Mouse (Mus musculus) forebrain, embryonic 13.5 days (tissue): ENCODE results near the gene Casq2. TPM values are rescaled to one million over a fixed set of nuclear protein-coding genes. Genes with fewer than 3 reads are reported as not detected.

Experiments used
- ATAC-seq: fragments of 200-750 bp; cut with Nextera tagmentation; 2 replicates; pipeline ENCODE4 v1.8.0; 2017
- H3K27ac ChIP-seq: fragments of 300-500 bp; sonication (generic); 2 replicates; pipeline ENCODE4 v1.5.1; 2015; ENCODE audit warnings: inconsistent platforms, mild to moderate bottlenecking, moderate library complexity
- H3K27me3 ChIP-seq: fragments of 300-500 bp; sonication (generic); 2 replicates; pipeline ENCODE4 v1.6.1; 2015; ENCODE audit warnings: mild to moderate bottlenecking, inconsistent platforms
- H3K36me3 ChIP-seq: fragments of 300-500 bp; sonication (generic); 2 replicates; pipeline ENCODE4 v1.6.1; 2015; ENCODE audit warnings: mild to moderate bottlenecking, inconsistent platforms; ENCODE audit not compliant: poor library complexity, severe bottlenecking
- H3K4me1 ChIP-seq: fragments of 300-500 bp; sonication (generic); 2 replicates; pipeline ENCODE4 v1.6.1; 2015; ENCODE audit warnings: inconsistent platforms
- H3K4me2 ChIP-seq: fragments of 300-500 bp; sonication (generic); 2 replicates; pipeline ENCODE4 v1.6.1; 2015; ENCODE audit warnings: inconsistent platforms, mild to moderate bottlenecking, moderate library complexity
- H3K4me3 ChIP-seq: fragments of 300-500 bp; sonication (generic); 2 replicates; pipeline ENCODE4 v1.5.1; 2015; ENCODE audit warnings: mild to moderate bottlenecking, inconsistent platforms
- H3K9ac ChIP-seq: fragments of 300-500 bp; sonication (generic); 2 replicates; pipeline ENCODE4 v1.6.1; 2015; ENCODE audit warnings: mild to moderate bottlenecking, inconsistent platforms
- H3K9me3 ChIP-seq: fragments of 300-500 bp; sonication (generic); replicated peaks from 2 replicates; pipeline ENCODE4 v1.6.1; 2016; ENCODE audit warnings: inconsistent platforms
- WGBS: fragments of 180-500 bp; shearing (Covaris S2); methylation state at CpG from one replicate; pipeline ENCODE4 v1.1.7; 2015; 5-methylcytosine and 5-hydroxymethylcytosine counted together
- polyA plus RNA-seq: library from polyadenylated mRNA; unstranded; fragments of >200 nt; fragmentation: Nextera tagmentation; extraction: Ambion mirVana; gene quantifications from 2 replicates; pipeline ENCODE4 v1.2.1, GENCODE M21; 2015

Gene Casq2
- polyA plus RNA-seq, 1 experiment from 2014 or later: 0.10 TPM

DNA sequence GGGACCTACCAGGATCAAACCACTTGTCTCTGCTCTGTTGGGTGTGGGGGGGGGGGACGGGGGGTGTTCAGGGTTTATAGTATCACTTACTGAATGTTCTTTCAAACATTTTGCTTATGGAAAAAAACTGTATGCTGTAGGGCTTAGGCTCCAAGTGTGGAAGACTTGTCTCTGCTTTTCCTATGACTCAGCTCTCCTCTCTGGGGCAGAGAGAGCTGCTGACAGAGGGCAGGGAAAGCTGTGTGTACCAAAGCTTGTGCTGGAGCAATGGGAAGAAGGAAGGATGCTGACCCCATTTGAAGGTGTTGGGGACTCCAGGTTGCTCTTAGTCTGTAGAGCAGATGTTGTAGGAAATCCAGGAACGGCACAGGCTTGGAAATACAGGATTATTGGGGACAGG is 55.2 kb downstream of the Casq2 start:
- Histone ChIP-seq H3K4me1 (peaks cover 12% of the 10 kb centered on the region; the same call in 1 of the 2 replicates), H3K36me3 (no peaks in the 10 kb centered on the region), H3K4me3 (no peak overlapping the region), H3K9ac (no peak overlapping the region), H3K9me3 (no peaks in the 10 kb centered on the region), H3K4me2 (no peak overlapping the region), H3K27ac (no peak overlapping the region), H3K27me3 (no peaks in the 10 kb centered on the region)
- WGBS: 70% methylated on average over 2 of the region's 2 CpGs
- ATAC-seq: no peak

DNA sequence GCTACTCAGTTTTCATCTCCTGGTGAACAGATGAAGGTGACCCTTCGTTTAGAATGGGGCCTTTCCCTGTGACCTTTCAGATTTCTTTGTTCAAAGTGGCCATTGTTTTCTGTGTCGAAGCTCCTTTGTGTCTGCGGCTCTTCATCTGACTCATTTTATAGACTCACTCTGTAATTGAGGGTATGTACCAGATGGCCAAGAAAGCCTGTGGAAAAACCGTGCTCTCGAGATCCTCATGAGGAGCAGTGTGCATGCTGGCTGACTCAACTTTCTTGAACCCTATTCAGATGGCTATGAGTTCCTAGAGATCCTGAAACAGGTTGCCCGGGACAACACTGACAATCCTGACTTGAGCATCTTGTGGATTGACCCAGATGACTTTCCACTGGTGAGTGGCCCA is 55.7 kb downstream of the Casq2 start:
- H3K4me2 ChIP-seq: no peak overlapping the region
- WGBS: 42% methylated on average over 6 of the region's 6 CpGs
- no peak overlapping the region for H3K9ac ChIP-seq
- no peak overlapping the region for H3K27ac ChIP-seq
- ATAC-seq: no peak
- no peak overlapping the region for H3K4me3 ChIP-seq
- H3K4me1 ChIP-seq: peaks cover 16% of the 10 kb centered on the region
- H3K36me3 ChIP-seq: no peaks in the 10 kb centered on the region
- H3K27me3 ChIP-seq: no peaks in the 10 kb centered on the region
- no peaks in the 10 kb centered on the region for H3K9me3 ChIP-seq

DNA sequence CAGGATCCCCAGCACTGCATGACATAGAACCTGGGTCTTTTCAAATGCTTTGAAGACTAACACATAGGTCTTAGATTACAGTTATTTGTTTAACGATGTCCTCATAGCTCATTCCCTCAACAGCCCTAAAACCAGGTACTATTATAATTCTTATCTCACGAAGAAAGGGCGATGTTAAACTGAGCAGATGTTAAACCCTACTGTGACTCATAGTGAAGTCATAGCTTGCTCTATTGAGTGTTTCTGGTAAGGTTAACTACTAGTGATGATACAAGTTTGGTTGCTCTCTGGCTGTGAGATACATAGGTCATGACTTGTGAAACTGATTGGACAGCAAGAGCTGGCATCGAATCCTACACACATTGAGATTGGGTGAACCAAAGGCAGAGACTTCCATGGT is 56.7 kb downstream of the Casq2 start:
- ATAC-seq: no peak
- Histone ChIP-seq H3K4me3 (no peak overlapping the region), H3K9ac (no peak overlapping the region), H3K27me3 (no peaks in the 10 kb centered on the region), H3K9me3 (no peaks in the 10 kb centered on the region), H3K27ac (no peak overlapping the region), H3K4me2 (no peak overlapping the region), H3K4me1 (peaks cover 21% of the 10 kb centered on the region), H3K36me3 (no peaks in the 10 kb centered on the region)
- WGBS: 96% methylated on average over 4 of the region's 4 CpGs

DNA sequence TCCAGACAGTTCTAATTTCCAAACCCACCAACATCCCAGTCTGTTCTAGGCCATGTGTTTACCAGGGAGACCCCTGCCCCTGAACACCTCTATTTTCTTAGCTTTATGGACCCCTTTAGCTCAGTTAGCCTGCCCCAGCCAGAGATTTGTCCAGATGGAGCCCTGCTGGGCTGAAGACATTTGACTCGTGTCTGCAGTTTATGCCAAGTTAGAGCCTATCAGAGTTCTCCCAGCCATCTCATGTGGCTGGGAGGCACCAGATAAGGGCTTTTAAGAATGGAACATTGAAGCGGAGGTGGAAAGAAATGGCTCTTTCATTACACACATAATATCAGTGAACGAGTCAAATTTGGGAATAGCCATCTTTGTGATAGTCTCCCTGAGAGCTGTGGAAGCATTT is 57.3 kb downstream of the Casq2 start:
- no peak overlapping the region for H3K27ac ChIP-seq
- no peak for ATAC-seq
- WGBS: 93% methylated on average over 3 of the region's 3 CpGs
- no peak overlapping the region for H3K9ac ChIP-seq
- H3K4me2 ChIP-seq: no peak overlapping the region
- no peaks in the 10 kb centered on the region for H3K36me3 ChIP-seq
- H3K9me3 ChIP-seq: no peaks in the 10 kb centered on the region
- H3K27me3 ChIP-seq: no peaks in the 10 kb centered on the region
- no peak overlapping the region for H3K4me3 ChIP-seq
- peaks cover 21% of the 10 kb centered on the region for H3K4me1 ChIP-seq

DNA sequence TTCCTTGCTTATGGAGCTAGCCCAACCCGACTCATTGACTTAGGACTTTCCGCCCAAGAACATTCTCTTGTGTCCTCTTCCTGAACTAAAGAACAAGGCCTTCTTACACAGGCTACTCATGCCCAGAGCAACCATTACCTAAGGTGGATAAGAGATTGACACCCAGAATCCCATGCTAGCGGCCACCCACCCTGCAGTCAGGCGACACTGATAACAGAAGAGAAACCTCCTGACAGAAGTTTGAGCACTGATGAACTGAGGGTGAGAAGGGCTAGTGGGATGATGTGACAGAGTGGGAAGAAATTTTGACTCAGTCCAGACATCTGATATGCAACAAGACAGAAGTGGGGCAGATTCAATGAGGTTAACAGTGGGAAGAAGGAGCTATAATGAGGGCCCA is 58.2 kb downstream of the Casq2 start:
- Histone ChIP-seq H3K4me3 (no peak overlapping the region), H3K27me3 (no peaks in the 10 kb centered on the region), H3K9ac (no peak overlapping the region), H3K4me2 (no peak overlapping the region), H3K4me1 (peaks cover 21% of the 10 kb centered on the region), H3K9me3 (no peaks in the 10 kb centered on the region), H3K27ac (no peak overlapping the region), H3K36me3 (no peaks in the 10 kb centered on the region)
- 95% methylated on average over 4 of the region's 4 CpGs for WGBS
- ATAC-seq: no peak

DNA sequence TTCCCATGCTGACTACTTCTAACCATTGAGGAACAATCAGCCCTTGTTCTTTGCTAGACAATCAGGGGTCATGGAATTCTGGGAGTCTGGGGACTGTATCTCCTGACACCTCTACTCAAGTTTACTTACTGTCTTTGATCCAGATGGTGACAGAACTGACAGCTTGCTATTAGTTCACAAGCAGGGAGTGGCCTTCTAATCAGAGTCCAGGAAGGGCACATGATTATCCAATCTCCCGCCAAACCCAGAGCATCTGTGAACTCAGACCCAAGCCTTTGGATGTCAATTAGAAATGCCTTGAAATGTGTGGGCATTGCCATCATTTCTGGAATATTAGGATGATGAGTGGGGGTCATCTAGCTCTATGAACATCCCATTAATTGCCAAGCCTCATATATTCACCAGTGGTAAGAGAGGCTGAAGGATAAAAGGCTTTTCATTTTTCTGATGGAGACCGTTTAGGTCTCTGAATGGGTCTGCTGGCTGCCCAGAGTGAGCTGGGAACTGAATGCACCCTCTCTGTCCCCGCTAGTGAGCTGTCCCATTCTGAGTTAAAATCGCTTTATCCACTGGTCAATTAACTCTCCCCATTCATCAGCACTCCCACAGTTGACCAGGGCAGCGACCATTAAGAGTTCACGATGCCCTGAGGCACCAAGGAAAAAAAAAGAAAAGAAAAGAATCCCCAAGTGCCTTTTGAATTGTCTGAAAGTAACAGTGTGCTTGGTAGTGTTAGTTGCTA is 59.6 kb downstream of the Casq2 start:
- Histone ChIP-seq H3K4me1 (peaks cover 21% of the 10 kb centered on the region), H3K27ac (no peak overlapping the region), H3K4me2 (no peak overlapping the region), H3K36me3 (no peaks in the 10 kb centered on the region), H3K9me3 (no peaks in the 10 kb centered on the region), H3K9ac (no peak overlapping the region), H3K27me3 (no peaks in the 10 kb centered on the region), H3K4me3 (no peak overlapping the region)
- no peak for ATAC-seq
- WGBS: 8% methylated on average over 6 of the region's 6 CpGs

DNA sequence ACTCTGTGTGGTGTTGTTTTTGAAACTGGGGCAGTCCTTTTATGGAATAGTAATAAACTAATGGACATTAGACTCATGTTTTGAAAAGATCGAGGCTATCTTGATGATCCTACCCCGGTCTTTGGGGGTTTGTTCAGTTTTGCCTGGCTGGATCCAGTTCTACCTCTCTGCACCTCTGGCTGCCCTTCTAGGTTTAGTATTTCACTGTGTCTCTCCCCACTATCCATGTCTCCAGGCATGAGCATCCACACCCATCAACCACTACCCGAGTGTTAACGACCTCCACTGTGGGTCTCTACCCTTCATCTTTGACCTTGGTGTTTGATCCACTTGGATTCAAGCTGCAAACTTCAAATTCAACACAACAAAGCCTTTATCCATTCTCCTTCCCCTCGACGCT is 60.2 kb downstream of the Casq2 start:
- no peak overlapping the region for H3K4me3 ChIP-seq
- H3K27ac ChIP-seq: no peak overlapping the region
- H3K9me3 ChIP-seq: no peaks in the 10 kb centered on the region
- 30% methylated on average over 6 of the region's 6 CpGs for WGBS
- peaks cover 21% of the 10 kb centered on the region for H3K4me1 ChIP-seq
- ATAC-seq: no peak
- H3K9ac ChIP-seq: no peak overlapping the region
- H3K36me3 ChIP-seq: no peaks in the 10 kb centered on the region
- no peaks in the 10 kb centered on the region for H3K27me3 ChIP-seq
- H3K4me2 ChIP-seq: no peak overlapping the region

DNA sequence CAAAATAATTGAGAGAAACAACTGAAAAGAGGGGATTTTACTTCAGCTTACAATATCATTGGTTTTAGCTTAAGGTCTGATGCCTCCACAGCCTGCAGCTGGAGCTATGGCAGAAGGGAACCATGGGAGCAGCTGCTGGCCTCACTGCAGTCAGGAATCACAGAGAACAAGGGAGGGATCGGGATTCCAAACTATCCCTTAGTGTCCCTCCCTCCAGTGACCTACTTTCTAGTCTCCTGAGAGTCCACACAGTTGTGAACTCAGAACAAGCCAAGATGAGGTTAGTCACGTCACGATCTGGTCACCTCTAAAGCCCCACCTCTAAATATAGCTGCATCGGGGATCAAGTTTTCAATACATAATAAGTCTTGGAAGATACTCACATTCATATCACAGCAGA is 61.0 kb downstream of the Casq2 start:
- WGBS: 73% methylated on average over 4 of the region's 4 CpGs
- no peaks in the 10 kb centered on the region for H3K9me3 ChIP-seq
- H3K4me3 ChIP-seq: no peak overlapping the region
- no peak overlapping the region for H3K4me2 ChIP-seq
- no peak overlapping the region for H3K27ac ChIP-seq
- peaks cover 24% of the 10 kb centered on the region for H3K4me1 ChIP-seq
- no peaks in the 10 kb centered on the region for H3K36me3 ChIP-seq
- H3K27me3 ChIP-seq: no peaks in the 10 kb centered on the region
- H3K9ac ChIP-seq: no peak overlapping the region
- no peak for ATAC-seq

DNA sequence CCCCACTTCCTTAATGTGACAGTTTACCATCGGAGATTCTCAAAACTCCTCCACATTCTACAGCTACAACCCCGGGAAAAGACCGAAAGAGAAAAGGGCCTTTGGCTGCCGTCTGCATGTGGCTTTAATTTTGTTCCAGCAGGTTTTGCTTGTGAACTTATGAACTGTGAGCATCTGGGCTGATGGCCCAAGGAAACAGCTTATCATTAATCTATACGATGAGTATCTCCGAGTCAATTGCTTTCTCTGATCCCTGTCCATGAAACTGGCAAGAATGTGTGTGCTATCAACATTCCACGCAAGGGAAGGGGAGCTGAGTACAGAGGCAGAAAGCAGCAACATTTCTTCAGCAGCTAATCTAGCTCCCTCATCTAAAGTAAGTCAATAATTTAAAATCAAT is 63.7 kb downstream of the Casq2 start:
- Histone ChIP-seq H3K27ac (no peak overlapping the region), H3K9ac (no peak overlapping the region), H3K9me3 (no peaks in the 10 kb centered on the region), H3K4me1 (peaks cover 32% of the 10 kb centered on the region), H3K36me3 (no peaks in the 10 kb centered on the region), H3K27me3 (no peaks in the 10 kb centered on the region), H3K4me2 (no peak overlapping the region), H3K4me3 (no peak overlapping the region)
- no peak for ATAC-seq
- 86% methylated on average over 7 of the region's 7 CpGs for WGBS

DNA sequence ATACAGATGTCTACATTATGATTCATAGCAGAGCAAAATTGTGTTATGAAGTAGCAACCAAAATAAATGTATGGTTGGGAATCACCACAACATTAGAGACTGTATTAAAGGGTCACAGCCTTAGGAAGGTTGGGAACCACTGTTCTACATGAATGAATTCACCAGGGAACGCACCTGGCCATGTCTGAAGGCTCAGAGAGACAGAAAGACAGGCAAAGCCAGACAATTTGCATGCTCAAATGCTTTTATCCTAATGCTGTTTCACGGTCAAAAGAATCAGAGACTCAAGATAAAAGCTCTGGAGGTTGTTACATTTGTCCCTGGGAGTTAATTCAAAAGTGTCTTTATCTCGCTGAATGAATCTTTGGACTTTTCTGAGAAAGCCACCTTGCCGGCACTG is 65.6 kb downstream of the Casq2 start:
- no peak overlapping the region for H3K4me2 ChIP-seq
- no peak for ATAC-seq
- no peak overlapping the region for H3K9ac ChIP-seq
- peaks cover 16% of the 10 kb centered on the region for H3K4me1 ChIP-seq
- H3K4me3 ChIP-seq: no peak overlapping the region
- H3K9me3 ChIP-seq: no peaks in the 10 kb centered on the region
- H3K27me3 ChIP-seq: no peaks in the 10 kb centered on the region
- H3K27ac ChIP-seq: no peak overlapping the region
- no peaks in the 10 kb centered on the region for H3K36me3 ChIP-seq
- 15% methylated on average over 4 of the region's 4 CpGs for WGBS

DNA sequence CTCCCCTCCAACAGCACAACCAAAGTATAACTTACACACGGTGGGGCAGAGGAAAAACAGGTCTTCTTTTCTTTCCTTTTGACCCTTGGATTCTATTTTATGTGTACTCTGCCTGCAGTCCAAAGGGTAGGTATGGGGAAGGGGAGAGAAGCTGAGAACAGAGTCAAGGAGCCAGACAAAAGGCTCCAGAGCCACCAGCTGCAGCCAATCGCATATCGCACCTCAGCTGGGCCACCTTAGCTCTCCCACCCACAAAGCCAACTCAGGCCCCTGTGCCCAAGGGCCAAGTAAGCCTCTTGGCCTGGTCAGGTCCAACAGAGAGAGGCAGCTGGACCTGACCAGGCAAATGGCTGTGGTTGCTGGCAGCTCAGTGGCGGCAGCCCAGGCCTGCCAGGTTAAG is 66.3 kb downstream of the Casq2 start:
- WGBS: 20% methylated on average over 4 of the region's 4 CpGs
- no peak overlapping the region for H3K9ac ChIP-seq
- no peak for ATAC-seq

DNA sequence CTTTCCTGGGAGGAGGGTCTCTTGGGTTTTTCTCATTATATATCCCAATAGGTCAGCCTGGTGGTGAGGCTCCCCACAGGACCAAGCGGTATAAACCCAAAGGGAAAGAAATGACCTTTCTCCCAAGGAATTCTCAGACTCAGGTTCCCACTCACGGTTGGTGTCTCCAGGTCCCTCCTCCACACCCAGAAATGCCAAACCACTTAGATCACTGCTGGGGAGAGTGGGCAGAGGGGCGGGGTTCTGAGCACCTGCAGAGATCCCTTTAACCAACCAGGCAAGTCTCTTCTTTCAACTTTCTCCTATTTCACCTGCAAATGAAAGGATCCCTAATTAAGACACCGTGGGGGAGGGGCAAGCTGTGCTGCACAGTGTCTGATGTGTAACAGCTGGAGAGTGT is 66.7 kb downstream of the Casq2 start:
- Histone ChIP-seq H3K9me3 (no peaks in the 10 kb centered on the region), H3K4me1 (peaks cover 11% of the 10 kb centered on the region; the same call in 1 of the 2 replicates), H3K36me3 (no peaks in the 10 kb centered on the region), H3K9ac (no peak overlapping the region), H3K27me3 (no peaks in the 10 kb centered on the region), H3K4me2 (no peak overlapping the region), H3K4me3 (no peak overlapping the region), H3K27ac (no peak overlapping the region)
- no peak for ATAC-seq
- WGBS: 17% methylated on average over 4 of the region's 4 CpGs

More for the DNA sequence above, 66.3 kb downstream of the Casq2 start:
- Histone ChIP-seq H3K4me2 (no peak overlapping the region), H3K27me3 (no peaks in the 10 kb centered on the region), H3K4me1 (peaks cover 11% of the 10 kb centered on the region; the same call in 1 of the 2 replicates), H3K27ac (no peak overlapping the region), H3K36me3 (no peaks in the 10 kb centered on the region), H3K4me3 (no peak overlapping the region), H3K9me3 (no peaks in the 10 kb centered on the region)

DNA sequence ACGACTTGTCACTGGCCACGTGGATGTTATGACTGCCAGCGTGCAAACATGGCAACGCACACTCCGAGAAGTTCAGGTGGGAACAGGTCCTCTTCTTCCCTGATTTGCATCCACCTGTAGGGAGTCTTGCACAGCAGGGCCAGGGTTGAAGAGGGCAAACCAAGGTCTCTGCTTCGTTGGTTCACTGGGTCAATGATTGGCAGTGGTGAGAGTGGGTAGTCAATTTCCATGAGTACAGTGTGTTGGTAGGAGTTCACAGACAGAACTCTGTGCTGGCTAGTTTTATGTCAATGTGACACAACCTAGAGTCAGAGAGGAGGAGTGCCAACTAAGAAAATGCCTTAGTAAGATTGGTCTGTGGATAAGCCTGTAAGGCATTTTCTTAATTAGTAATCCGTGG is 67.9 kb downstream of the Casq2 start:
- WGBS: 85% methylated on average over 7 of the region's 7 CpGs
- Histone ChIP-seq H3K9ac (no peak overlapping the region), H3K4me2 (no peak overlapping the region), H3K4me1 (peaks cover 11% of the 10 kb centered on the region), H3K9me3 (no peaks in the 10 kb centered on the region), H3K36me3 (no peaks in the 10 kb centered on the region), H3K27ac (no peak overlapping the region), H3K27me3 (no peaks in the 10 kb centered on the region), H3K4me3 (no peak overlapping the region)
- ATAC-seq: no peak
